Mouse (Mus musculus) kidney, postnatal 0 days (tissue): ENCODE data around the gene Caml. TPM values are rescaled to one million over a fixed set of nuclear protein-coding genes. Genes with fewer than 3 reads are reported as not detected.
"Not testable (repeated sequence)": the region's sequence is repeated elsewhere in the genome, so short reads cannot be mapped to it uniquely, and the experiment has no call there.

Experiments
- ATAC-seq: fragments of 200-750 bp; cut with Nextera tagmentation; replicated peaks from 2 replicates; pipeline ENCODE4 v1.8.0; 2017; ENCODE audit warnings: low read depth, moderate number of reproducible peaks, moderate TSS enrichment, moderate library complexity; ENCODE audit not compliant: low FRiP score
- DNase-seq: peaks from one replicate; pipeline ENCODE4 v3.0.0-alpha.2; 2016; ENCODE audit warnings: low spot score
- H3K27ac ChIP-seq: fragments of 300-500 bp; sonication (generic); 2 replicates; pipeline ENCODE4 v1.5.1; 2014; ENCODE audit warnings: mild to moderate bottlenecking
- H3K27me3 ChIP-seq: fragments of 300-500 bp; sonication (generic); 2 replicates; pipeline ENCODE4 v1.6.1; 2014; ENCODE audit warnings: low read length, mixed read lengths; ENCODE audit not compliant: insufficient read depth
- H3K36me3 ChIP-seq: fragments of 300-500 bp; sonication (generic); 2 replicates; pipeline ENCODE4 v1.6.1; 2014; ENCODE audit warnings: low read length, mixed read lengths; ENCODE audit not compliant: insufficient read depth
- H3K4me1 ChIP-seq: fragments of 300-500 bp; sonication (generic); replicated peaks from 2 replicates; pipeline ENCODE4 v1.6.1; 2014; ENCODE audit warnings: antibody characterized with exemption, low read length, mixed read lengths; ENCODE audit not compliant: insufficient read depth
- H3K4me2 ChIP-seq: fragments of 300-500 bp; sonication (generic); 2 replicates; pipeline ENCODE4 v1.6.1; 2014; ENCODE audit warnings: mild to moderate bottlenecking, low read length, moderate library complexity, mixed read lengths
- H3K4me3 ChIP-seq: fragments of 300-500 bp; sonication (generic); replicated peaks from 2 replicates; pipeline ENCODE4 v1.5.1; 2014; ENCODE audit warnings: low read depth, low read length
- H3K9ac ChIP-seq: fragments of 300-500 bp; sonication (generic); 2 replicates; pipeline ENCODE4 v1.6.1; 2014; ENCODE audit warnings: low read depth, low read length
- H3K9me3 ChIP-seq: fragments of 300-500 bp; sonication (generic); replicated peaks from 2 replicates; pipeline ENCODE4 v1.6.1; 2016; ENCODE audit warnings: low read length, inconsistent platforms, mixed read lengths
- CTCF ChIP-seq: IDR thresholded peaks from 2 replicates; pipeline ENCODE4 v1.5.1; 2016; ENCODE audit warnings: antibody characterized with exemption, low read depth, mild to moderate bottlenecking, moderate library complexity
- WGBS: fragments of 180-500 bp; shearing (Covaris S2); extraction: QIAGEN DNeasy Blood & Tissue Kit; methylation state at CpG from one replicate; pipeline ENCODE4 v1.1.7; 2014; 5-methylcytosine and 5-hydroxymethylcytosine counted together
- polyA plus RNA-seq: library from polyadenylated mRNA; unstranded; fragments of >200 nt; fragmentation: Nextera tagmentation; extraction: Ambion mirVana; gene quantifications from 2 replicates; pipeline ENCODE4 v1.2.1, GENCODE M21; 2015

Gene Caml
- polyA plus RNA-seq, 1 experiment from 2014 or later, result 50.6 TPM

- no peak for DNase-seq
- Histone ChIP-seq H3K9me3 (no peaks in the 10 kb centered on the region), H3K27me3 (no peaks in the 10 kb centered on the region), H3K9ac (no peak overlapping the region), H3K27ac (no peak overlapping the region), H3K4me3 (no peak overlapping the region), H3K36me3 (no peaks in the 10 kb centered on the region), H3K4me2 (no peak overlapping the region), H3K4me1 (peaks cover 3% of the 10 kb centered on the region; the same call in 1 of the 2 replicates)
- no peak for ATAC-seq
- 89% methylated on average over 4 of the region's 4 CpGs for WGBS
- no peak for TF ChIP-seq CTCF
These were observed 3.5 kb upstream of the Caml start for GRCm38 (mm10) chr13:55619328-55619727.

- no peak for TF ChIP-seq CTCF
- 84% methylated on average over 2 of the region's 2 CpGs for WGBS
- no peak for ATAC-seq
- H3K4me3 ChIP-seq, result no peak overlapping the region
- H3K9ac ChIP-seq, result no peak overlapping the region
- no peak overlapping the region for H3K27ac ChIP-seq
- H3K4me1 ChIP-seq, result peaks cover 3% of the 10 kb centered on the region; the same call in 1 of the 2 replicates
- DNase-seq, result no peak
- H3K9me3 ChIP-seq, result no peaks in the 10 kb centered on the region
- no peaks in the 10 kb centered on the region for H3K27me3 ChIP-seq
- H3K4me2 ChIP-seq, result no peak overlapping the region
- no peaks in the 10 kb centered on the region for H3K36me3 ChIP-seq
These were observed 2.5 kb upstream of the Caml start for GRCm38 (mm10) chr13:55620275-55620674.

GRCm38 (mm10) chr13:55622156-55622648 is 603 bp upstream of the Caml start:
- Histone ChIP-seq H3K9ac (peak overlapping the region; percentile 77), H3K4me3 (peak overlapping the region; percentile 85), H3K27ac (peak overlapping the region; percentile 86), H3K4me2 (peak overlapping the region; percentile 87)
- not testable (repeated sequence) for H3K36me3 ChIP-seq, ATAC-seq, H3K4me1 ChIP-seq, H3K9me3 ChIP-seq, H3K27me3 ChIP-seq, DNase-seq
- WGBS, result 24% methylated on average over 20 of the region's 20 CpGs

- DNase-seq, result peak; percentile 95
- H3K4me1 ChIP-seq, result peaks cover 7% of the 10 kb centered on the region; the same call in 1 of the 2 replicates
- peak; percentile 90 for ATAC-seq
- peaks cover 24% of the 10 kb centered on the region for H3K36me3 ChIP-seq
- H3K9ac ChIP-seq, result peak within 1 kb of the TSS; percentile 92
- H3K27me3 ChIP-seq, result no peaks in the 10 kb centered on the region
- peak within 1 kb of the TSS; percentile 84 for H3K4me2 ChIP-seq
- H3K9me3 ChIP-seq, result no peaks in the 10 kb centered on the region
- peak within 1 kb of the TSS; percentile 73; the same call in 1 of the 2 replicates for H3K27ac ChIP-seq
- H3K4me3 ChIP-seq, result peak within 1 kb of the TSS; percentile 99
- 3% methylated on average over 30 of the region's 30 CpGs for WGBS
- peak; percentile 89 for TF ChIP-seq CTCF
These were observed 11.9 kb downstream of the Caml start, which contains the start of gene Ddx46 for GRCm38 (mm10) chr13:55634639-55635127. TSS of gene Ddx46 (plus strand) at chr13:55635027.

GRCm38 (mm10) chr13:55635146-55635571 is 12.4 kb downstream of the Caml start:
- DNase-seq (no peak), ATAC-seq (peak; percentile 71)
- Histone ChIP-seq H3K27ac (peak overlapping the region; percentile 73; the same call in 1 of the 2 replicates), H3K4me1 (peaks cover 7% of the 10 kb centered on the region; the same call in 1 of the 2 replicates), H3K9me3 (no peaks in the 10 kb centered on the region), H3K4me2 (peak overlapping the region; percentile 84), H3K4me3 (peak overlapping the region; percentile 99), H3K27me3 (no peaks in the 10 kb centered on the region), H3K9ac (peak overlapping the region; percentile 92), H3K36me3 (peaks cover 27% of the 10 kb centered on the region)
- WGBS, result under 1% methylated on average over 39 of the region's 40 CpGs
- no peak for TF ChIP-seq CTCF

GRCm38 (mm10) chr13:55636185-55636983 is 13.6 kb downstream of the Caml start:
- peaks cover 7% of the 10 kb centered on the region; the same call in 1 of the 2 replicates for H3K4me1 ChIP-seq
- H3K27ac ChIP-seq, result no peak overlapping the region
- DNase-seq, result no peak
- H3K27me3 ChIP-seq, result no peaks in the 10 kb centered on the region
- no peak overlapping the region for H3K9ac ChIP-seq
- ATAC-seq, result no peak
- H3K4me3 ChIP-seq, result no peak overlapping the region
- no peak for TF ChIP-seq CTCF
- no peaks in the 10 kb centered on the region for H3K9me3 ChIP-seq
- WGBS, result 89% methylated on average over 14 of the region's 14 CpGs
- no peak overlapping the region for H3K4me2 ChIP-seq
- H3K36me3 ChIP-seq, result peaks cover 25% of the 10 kb centered on the region
